Mouse (Mus musculus): ENCODE measurements around the gene Shisa5.
A peak's percentile ranks its signal among the peaks of the same experiment; 100 is the strongest.

The Shisa5 gene

GRCm38 (mm10) chr9:109022866-109023685, 15.3 kb upstream of the Shisa5 start:
- no peak for DNase-seq

GRCm38 (mm10) chr9:109027521-109027920, 10.8 kb upstream of the Shisa5 start:
- no peak for DNase-seq

- DNase-seq: no peak
Observed at GRCm38 (mm10) chr9:109028421-109028820, 9.9 kb upstream of the Shisa5 start.

- no peak for DNase-seq
Observed at GRCm38 (mm10) chr9:109028919-109029318, 9.4 kb upstream of the Shisa5 start.

GRCm38 (mm10) chr9:109030312-109030711, 8.1 kb upstream of the Shisa5 start:
- no peak for DNase-seq

DNA sequence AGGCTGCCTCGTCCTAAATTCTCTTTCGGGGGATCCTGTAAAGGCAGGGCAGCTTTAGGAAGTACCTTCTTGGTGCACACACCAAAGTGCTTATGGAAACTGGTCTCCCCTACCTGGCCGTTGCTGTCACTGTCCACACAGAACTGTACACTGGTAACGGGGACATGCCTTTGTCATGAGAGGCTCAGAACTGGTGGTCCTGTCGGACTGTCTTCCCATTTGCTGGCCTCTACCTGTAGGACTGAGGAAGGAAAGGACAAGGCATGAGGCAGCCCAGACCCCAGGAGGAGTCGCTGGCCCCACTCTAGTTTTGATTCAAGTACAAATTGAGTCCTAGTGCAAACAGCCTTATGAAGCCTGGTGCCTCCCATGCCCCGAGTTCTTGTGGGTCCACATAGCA, 7.4 kb upstream of the Shisa5 start:
- no peak for DNase-seq

GRCm38 (mm10) chr9:109031686-109032085, 6.7 kb upstream of the Shisa5 start:
- no peak for DNase-seq

DNA sequence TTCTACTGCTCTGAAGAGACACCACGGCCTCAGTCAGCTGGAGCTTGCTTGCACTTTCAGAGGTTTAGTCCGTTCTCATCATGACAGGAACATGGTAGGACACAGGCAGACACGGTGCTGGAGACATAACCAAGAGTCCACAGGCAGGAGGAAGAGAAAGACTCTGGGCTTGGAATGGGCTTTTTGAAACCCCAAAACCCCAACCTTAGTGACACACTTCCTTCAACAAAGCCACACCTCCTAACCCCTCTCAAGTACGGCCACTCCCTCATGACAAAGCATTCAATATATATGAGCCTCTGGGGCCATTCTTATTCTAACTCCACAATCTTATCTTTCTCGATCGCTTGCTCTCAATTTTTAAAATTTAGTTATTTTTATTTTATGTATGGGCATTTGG, 5.9 kb upstream of the Shisa5 start:
- DNase-seq: no peak

GRCm38 (mm10) chr9:109038901-109039364, 568 bp downstream of the Shisa5 start:
- DNase-seq: peak; percentile 65

DNA sequence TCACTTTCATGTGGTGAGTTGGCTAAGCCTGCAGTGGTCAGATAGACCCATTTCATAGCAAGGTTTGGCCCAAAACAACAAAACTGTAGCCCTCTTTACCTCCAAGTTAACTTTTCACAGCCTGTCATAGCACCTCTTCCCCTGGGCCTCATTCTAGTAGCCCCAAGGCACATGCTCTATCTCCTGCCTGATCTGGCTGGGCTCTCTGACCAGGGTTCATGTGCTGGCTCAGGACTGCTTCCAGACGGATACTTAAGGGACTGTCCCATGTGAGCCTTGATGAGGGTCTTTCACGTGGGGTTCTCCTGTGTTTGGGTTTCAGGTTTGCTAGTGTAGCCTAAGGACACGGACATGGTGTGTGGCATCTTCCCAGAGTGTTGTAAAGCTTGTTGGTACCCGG, 1.3 kb downstream of the Shisa5 start:
- no peak for DNase-seq

DNA sequence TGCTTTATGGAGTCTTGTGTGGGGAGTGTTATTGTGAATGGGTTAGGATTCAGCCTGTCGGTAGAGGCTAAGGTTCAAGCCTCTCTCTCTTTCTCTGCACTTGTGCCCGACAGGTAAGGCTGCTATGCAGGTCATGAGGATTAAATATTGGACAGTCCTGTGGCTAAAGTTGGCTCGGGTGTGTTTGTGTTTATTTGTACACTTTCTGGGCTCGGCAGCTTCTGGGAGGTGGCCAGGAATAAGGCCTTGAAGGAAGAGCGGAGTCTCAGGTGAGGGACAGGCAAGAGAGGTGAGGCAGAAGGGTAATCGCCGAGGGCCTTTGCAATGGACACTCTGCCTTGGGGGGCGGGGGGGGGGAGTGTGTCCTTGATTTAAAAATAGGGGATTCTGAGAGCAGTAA, 1.9 kb downstream of the Shisa5 start:
- no peak for DNase-seq

DNA sequence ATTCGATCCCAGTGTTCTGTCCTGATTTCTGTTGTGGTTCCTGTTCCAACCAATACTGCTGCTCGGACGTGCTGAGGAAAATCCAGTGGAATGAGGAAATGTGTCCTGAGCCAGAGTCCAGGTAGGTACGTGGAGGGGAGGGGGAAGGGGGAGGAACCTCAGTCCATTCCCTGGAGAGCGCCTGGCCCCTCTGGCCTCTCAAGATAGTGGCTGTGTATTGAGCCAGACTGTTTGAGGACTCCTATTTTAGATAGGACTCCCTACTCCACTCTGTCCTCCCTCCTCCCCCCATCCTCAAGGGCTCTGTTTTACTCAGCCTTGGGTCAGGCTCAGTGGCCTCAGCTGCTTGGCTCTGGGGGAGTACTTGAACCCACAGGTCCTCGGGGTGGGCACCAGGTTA, 2.5 kb downstream of the Shisa5 start:
- DNase-seq: no peak

DNA sequence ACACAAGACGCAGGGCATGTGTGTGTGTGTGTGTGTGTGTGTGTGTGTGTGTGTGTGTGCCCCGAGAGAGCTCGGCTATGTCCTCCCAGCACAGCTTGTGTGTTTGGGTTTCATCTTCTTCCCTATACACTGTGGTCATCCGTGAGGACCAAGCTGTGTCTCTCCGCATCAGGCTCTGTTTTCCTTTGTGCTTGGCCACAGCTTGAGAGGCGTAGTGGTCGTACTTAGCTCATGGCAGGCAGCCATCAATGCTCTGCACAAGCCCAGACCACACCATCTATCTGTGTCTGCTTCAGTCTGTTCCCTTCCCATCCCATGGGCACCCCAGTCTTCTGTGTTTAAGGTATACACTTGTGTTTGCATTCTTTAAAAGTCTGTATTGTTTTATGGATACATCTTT, 3.0 kb downstream of the Shisa5 start:
- DNase-seq: no peak

GRCm38 (mm10) chr9:109046306-109046705, 7.9 kb downstream of the Shisa5 start:
- DNase-seq: no peak

DNA sequence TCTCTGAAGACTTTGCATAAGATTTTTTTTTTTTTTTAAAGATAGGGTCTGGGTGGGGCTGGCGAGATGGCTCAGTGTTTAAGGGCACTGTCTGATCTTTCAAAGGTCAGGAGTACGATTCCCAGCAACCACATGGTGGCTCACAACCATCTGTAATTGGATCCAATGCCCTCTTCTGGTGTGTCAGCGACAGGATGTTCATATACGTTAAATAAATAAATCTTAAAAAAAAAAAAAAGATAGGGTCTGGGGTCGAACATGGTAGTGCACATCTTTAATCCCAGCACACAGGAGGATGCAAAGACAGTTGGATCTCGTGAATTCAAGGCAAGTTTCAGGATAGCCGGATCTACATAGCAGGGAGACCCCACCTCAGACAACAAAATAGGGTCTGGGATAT, 11.0 kb downstream of the Shisa5 start:
- DNase-seq: no peak

- DNase-seq: no peak
Observed at GRCm38 (mm10) chr9:109049996-109050673, 11.8 kb downstream of the Shisa5 start.

GRCm38 (mm10) chr9:109050674-109050997, 12.3 kb downstream of the Shisa5 start:
- no peak for DNase-seq

DNA sequence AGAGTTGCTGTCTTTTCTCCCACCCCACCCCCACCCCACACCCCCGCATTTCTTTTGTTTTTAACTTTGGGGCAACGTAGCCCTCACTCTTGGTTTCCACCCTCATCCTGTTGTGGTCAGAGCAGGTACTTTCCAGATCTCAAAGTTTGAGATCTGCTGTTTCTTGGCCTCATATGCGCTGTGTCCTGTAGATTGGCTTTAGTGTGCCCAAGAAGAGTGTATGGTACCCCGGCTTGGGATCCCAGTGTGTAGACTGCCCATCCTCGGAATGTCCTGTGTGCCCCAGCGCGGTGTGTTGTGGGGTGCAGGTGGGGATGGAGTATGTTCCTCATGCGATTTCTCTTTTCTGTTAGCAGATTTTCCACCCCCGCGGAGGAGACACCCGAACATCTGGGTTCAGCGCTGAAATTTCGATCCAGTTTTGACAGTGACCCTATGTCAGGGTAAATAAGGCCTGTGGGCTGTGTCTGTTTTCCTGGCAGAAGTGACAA, 12.7 kb downstream of the Shisa5 start:
- no peak for DNase-seq

GRCm38 (mm10) chr9:109051651-109052489, 13.5 kb downstream of the Shisa5 start:
- no peak for DNase-seq

- DNase-seq: no peak
Observed at GRCm38 (mm10) chr9:109052490-109053260, 14.3 kb downstream of the Shisa5 start.

DNA sequence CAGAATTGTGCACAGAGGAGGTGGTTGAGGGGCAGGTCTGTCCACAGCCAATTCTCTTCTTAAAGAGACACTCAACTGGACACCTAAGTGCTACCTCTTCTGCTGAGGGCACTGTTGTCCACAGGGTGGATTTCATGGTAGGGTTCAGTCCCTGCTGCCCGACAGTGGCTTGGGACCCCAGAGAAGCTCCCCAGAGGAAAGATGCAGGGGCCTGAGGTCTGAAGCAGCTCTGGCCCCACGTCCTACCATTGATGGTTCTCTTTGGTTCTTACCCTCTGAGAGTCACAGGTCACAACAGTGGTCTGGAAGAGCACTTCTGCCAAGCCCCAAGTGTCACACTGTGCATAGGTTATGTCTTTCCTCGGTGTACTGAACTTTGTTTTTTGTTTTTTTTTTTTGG, 15.0 kb downstream of the Shisa5 start:
- no peak for DNase-seq

GRCm38 (mm10) chr9:109053851-109054250, 15.5 kb downstream of the Shisa5 start:
- no peak for DNase-seq

GRCm38 (mm10) chr9:109054712-109055111, 16.3 kb downstream of the Shisa5 start:
- no peak for DNase-seq
